Mouse (Mus musculus): ENCODE data around the gene Hsd3b4. TPM values are rescaled to one million over a fixed set of nuclear protein-coding genes. Genes with fewer than 3 reads are reported as not detected.

The Hsd3b4 gene
- 0.12 and 0.20 TPM in 2 replicates for polyA plus RNA-seq (2012; rRNA removed)

DNA sequence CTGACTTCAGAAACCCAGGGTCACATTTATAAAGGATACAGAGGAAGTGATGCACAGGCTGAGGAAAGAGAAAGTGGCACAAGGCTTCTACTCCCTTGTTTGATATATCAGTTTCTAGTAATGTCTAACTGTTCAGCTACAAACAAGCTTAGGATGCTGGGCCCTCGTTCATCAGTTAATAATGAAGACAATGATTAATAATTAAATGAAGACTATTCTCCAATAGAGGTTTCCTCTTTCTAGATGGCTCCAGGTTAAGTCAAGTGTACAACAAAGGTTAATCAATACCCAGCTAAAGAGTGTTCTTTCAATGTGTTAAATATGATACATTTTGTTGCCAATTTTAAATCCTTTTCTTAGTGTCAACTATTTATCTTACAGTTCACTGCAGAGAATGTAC, at the start of gene Hsd3b4:
Hsd3b4 (minus strand) TSS at position 101 of the 400 bp plus-strand sequence.

DNA sequence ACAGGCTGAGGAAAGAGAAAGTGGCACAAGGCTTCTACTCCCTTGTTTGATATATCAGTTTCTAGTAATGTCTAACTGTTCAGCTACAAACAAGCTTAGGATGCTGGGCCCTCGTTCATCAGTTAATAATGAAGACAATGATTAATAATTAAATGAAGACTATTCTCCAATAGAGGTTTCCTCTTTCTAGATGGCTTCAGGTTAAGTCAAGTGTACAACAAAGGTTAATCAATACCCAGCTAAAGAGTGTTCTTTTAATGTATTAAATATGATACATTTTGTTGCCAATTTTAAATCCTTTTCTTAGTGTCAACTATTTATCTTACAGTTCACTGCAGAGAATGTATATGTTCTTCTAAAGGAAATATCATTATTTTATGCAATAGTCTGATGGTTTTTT, 53.3 kb downstream of the Hsd3b4 start, which contains the start of gene Gm4450:
Gm4450 (minus strand) TSS at position 101 of the 400 bp plus-strand sequence.

Other genes starting within 250 kb of the Hsd3b4 start
- gene Hmgcs2, start 230.1 kb downstream of the Hsd3b4 start, polyA plus RNA-seq (2012; rRNA removed), result 810 and 857 TPM in 2 replicates
- gene Phgdh, start 170.5 kb downstream of the Hsd3b4 start, polyA plus RNA-seq (2012; rRNA removed), result 78.0 and 91.3 TPM in 2 replicates
- 1.9 and 2.3 TPM in 2 replicates for gene Zfp697, start 128.1 kb downstream of the Hsd3b4 start, polyA plus RNA-seq (2012; rRNA removed)
- not detected in 2 replicates for gene Gm4450, start 53.4 kb downstream of the Hsd3b4 start, polyA plus RNA-seq (2012; rRNA removed)
- 0.12 and 0.20 TPM in 2 replicates for gene Gm10681, start 78.3 kb upstream of the Hsd3b4 start, polyA plus RNA-seq (2012; rRNA removed)
- 0.82 and 1.1 TPM in 2 replicates for gene Hsd3b5, start 119.7 kb upstream of the Hsd3b4 start, polyA plus RNA-seq (2012; rRNA removed)
- 3.1 and 4.0 TPM in 2 replicates for gene Hsd3b2, start 214.0 kb upstream of the Hsd3b4 start, polyA plus RNA-seq (2012; rRNA removed)

Data from liver, embryonic 18 days (tissue).